Mouse (Mus musculus) midbrain, embryonic 12.5 days (tissue): Measurements from ENCODE around the gene Ttbk1. TPM values are rescaled to one million over a fixed set of nuclear protein-coding genes. Genes with fewer than 3 reads are reported as not detected.

ENCODE experiments used
- ATAC-seq: fragments of 200-750 bp; cut with Nextera tagmentation; 2 replicates; pipeline ENCODE4 v1.8.0; 2017; ENCODE audit warnings: low read depth, moderate TSS enrichment, moderate library complexity; ENCODE audit not compliant: low FRiP score
- H3K27ac ChIP-seq: fragments of 300-500 bp; sonication (generic); replicated peaks from 2 replicates; pipeline ENCODE4 v1.5.1; 2016; ENCODE audit warnings: mild to moderate bottlenecking
- H3K27me3 ChIP-seq: fragments of 300-500 bp; sonication (generic); 2 replicates; pipeline ENCODE4 v1.6.1; 2016; ENCODE audit warnings: mild to moderate bottlenecking
- H3K36me3 ChIP-seq: fragments of 300-500 bp; sonication (generic); 2 replicates; pipeline ENCODE4 v1.6.1; 2016
- H3K4me1 ChIP-seq: fragments of 300-500 bp; sonication (generic); 2 replicates; pipeline ENCODE4 v1.6.1; 2016
- H3K4me2 ChIP-seq: fragments of 300-500 bp; sonication (generic); replicated peaks from 2 replicates; pipeline ENCODE4 v1.6.1; 2016; ENCODE audit warnings: mild to moderate bottlenecking, moderate library complexity
- H3K4me3 ChIP-seq: fragments of 300-500 bp; sonication (generic); 2 replicates; pipeline ENCODE4 v1.5.1; 2016; ENCODE audit warnings: mild to moderate bottlenecking
- H3K9ac ChIP-seq: fragments of 300-500 bp; sonication (generic); replicated peaks from 2 replicates; pipeline ENCODE4 v1.6.1; 2016; ENCODE audit warnings: mild to moderate bottlenecking, moderate library complexity
- H3K9me3 ChIP-seq: fragments of 300-500 bp; sonication (generic); 2 replicates; pipeline ENCODE4 v1.6.1; 2016; ENCODE audit warnings: mild to moderate bottlenecking
- WGBS: fragments of 180-500 bp; shearing (Covaris S2); methylation state at CpG from one replicate; pipeline ENCODE4 v1.1.7; 2016; 5-methylcytosine and 5-hydroxymethylcytosine counted together
- polyA plus RNA-seq: library from polyadenylated mRNA; unstranded; fragments of >200 nt; fragmentation: Nextera tagmentation; extraction: Ambion mirVana; gene quantifications from 2 replicates; pipeline ENCODE4 v1.2.1, GENCODE M21; 2016

Ttbk1 gene
- polyA plus RNA-seq, 1 experiment from 2014 or later: 5.0 TPM

- Histone ChIP-seq H3K4me1 (no peaks in the 10 kb centered on the region), H3K9me3 (no peaks in the 10 kb centered on the region), H3K4me3 (no peak overlapping the region), H3K36me3 (peaks cover 39% of the 10 kb centered on the region), H3K27me3 (no peaks in the 10 kb centered on the region), H3K9ac (no peak overlapping the region), H3K27ac (no peak overlapping the region), H3K4me2 (no peak overlapping the region)
- ATAC-seq: no peak
- WGBS: 42% methylated on average over 2 of the region's 2 CpGs
These were observed 94.5 kb downstream of the Ttbk1 start for GRCm38 (mm10) chr17:46393012-46393411.

Other genes with a start within 250 kb of the Ttbk1 start
- gene Polr1c, start 239.6 kb downstream of the Ttbk1 start, polyA plus RNA-seq: 88.5 and 96.6 TPM in 2 replicates
- gene Yipf3, start 239.6 kb downstream of the Ttbk1 start, polyA plus RNA-seq: 65.8 and 70.3 TPM in 2 replicates
- 3.3 and 4.2 TPM in 2 replicates for gene Lrrc73, start 234.1 kb downstream of the Ttbk1 start, polyA plus RNA-seq
- gene Tjap1, start 204.6 kb downstream of the Ttbk1 start, polyA plus RNA-seq: 58.0 and 58.8 TPM in 2 replicates
- 1.9 and 3.3 TPM in 2 replicates for gene Dlk2, start 190.3 kb downstream of the Ttbk1 start, polyA plus RNA-seq
- 10.4 and 11.1 TPM in 2 replicates for gene Abcc10, start 159.3 kb downstream of the Ttbk1 start, polyA plus RNA-seq
- 17.8 and 22.9 TPM in 2 replicates for gene Zfp318, start 103.9 kb downstream of the Ttbk1 start, polyA plus RNA-seq
- gene Crip3, start 58.7 kb downstream of the Ttbk1 start, polyA plus RNA-seq: 1.4 and 1.6 TPM in 2 replicates
- gene Slc22a7, start 49.2 kb downstream of the Ttbk1 start, polyA plus RNA-seq: not detected in 2 replicates
- 53.1 and 58.0 TPM in 2 replicates for gene Dnph1, start 9.0 kb upstream of the Ttbk1 start, polyA plus RNA-seq
- 14.3 and 15.2 TPM in 2 replicates for gene Cul9, start 58.7 kb upstream of the Ttbk1 start, polyA plus RNA-seq
- gene Srf, start 68.5 kb upstream of the Ttbk1 start, polyA plus RNA-seq: 6.6 and 8.1 TPM in 2 replicates
- 57.1 and 63.4 TPM in 2 replicates for gene Ptk7, start 141.8 kb upstream of the Ttbk1 start, polyA plus RNA-seq
- gene Klc4, start 158.3 kb upstream of the Ttbk1 start, polyA plus RNA-seq: 43.6 and 44.7 TPM in 2 replicates
- gene Mrpl2, start 158.6 kb upstream of the Ttbk1 start, polyA plus RNA-seq: 73.9 and 88.4 TPM in 2 replicates
- 48.3 and 49.0 TPM in 2 replicates for gene Cul7, start 162.7 kb upstream of the Ttbk1 start, polyA plus RNA-seq
- gene Rrp36, start 186.7 kb upstream of the Ttbk1 start, polyA plus RNA-seq: 54.1 and 56.0 TPM in 2 replicates
- 159 and 175 TPM in 2 replicates for gene Mea1, start 191.1 kb upstream of the Ttbk1 start, polyA plus RNA-seq
- gene Klhdc3, start 193.2 kb upstream of the Ttbk1 start, polyA plus RNA-seq: 127 and 131 TPM in 2 replicates
- gene Ppp2r5d, start 217.4 kb upstream of the Ttbk1 start, polyA plus RNA-seq: 111 and 113 TPM in 2 replicates
- 33.7 and 36.0 TPM in 2 replicates for gene Pex6, start 223.8 kb upstream of the Ttbk1 start, polyA plus RNA-seq
- 0.52 and 0.75 TPM in 2 replicates for gene Gnmt, start 241.5 kb upstream of the Ttbk1 start, polyA plus RNA-seq